Mouse (Mus musculus): ENCODE data around the gene Mef2d. TPM values are rescaled to one million over a fixed set of nuclear protein-coding genes. Genes with fewer than 3 reads are reported as not detected.

Gene Mef2d
- polyA plus RNA-seq, 1 experiment from 2014 or later: 23.8 TPM

GRCm38 (mm10) chr3:88216534-88217326, 74.6 kb downstream of the Mef2d start:
- no peak for ATAC-seq (replicated peaks; ENCODE audit: low FRiP score, low TSS enrichment, low read depth)
- H3K4me1 ChIP-seq (replicated peaks; ENCODE audit: control insufficient read depth, insufficient read depth, low read length): peaks cover 7% of the 10 kb centered on the region
- H3K36me3 ChIP-seq (ENCODE audit: control insufficient read depth, insufficient read depth, low read length): no peaks in the 10 kb centered on the region
- no peak for DNase-seq (ENCODE audit: low spot score)
- no peaks in the 10 kb centered on the region for H3K9me3 ChIP-seq (ENCODE audit: control insufficient read depth, low read length)
- 12% methylated on average over 7 of the region's 7 CpGs for WGBS
- H3K4me2 ChIP-seq (ENCODE audit: low read length): no peak overlapping the region
- peaks cover 87% of the 10 kb centered on the region for H3K27me3 ChIP-seq (replicated peaks; ENCODE audit: control insufficient read depth, insufficient read depth, low read length)
- no peak overlapping the region for H3K27ac ChIP-seq (ENCODE audit: low read depth)
- no peak overlapping the region for H3K9ac ChIP-seq (ENCODE audit: low read length)
- no peak overlapping the region for H3K4me3 ChIP-seq (ENCODE audit: low read depth, low read length)

GRCm38 (mm10) chr3:88217679-88218078, 75.5 kb downstream of the Mef2d start:
- no peaks in the 10 kb centered on the region for H3K9me3 ChIP-seq (ENCODE audit: control insufficient read depth, low read length)
- no peak overlapping the region for H3K27ac ChIP-seq (ENCODE audit: low read depth)
- no peaks in the 10 kb centered on the region for H3K36me3 ChIP-seq (ENCODE audit: control insufficient read depth, insufficient read depth, low read length)
- peaks cover 85% of the 10 kb centered on the region for H3K27me3 ChIP-seq (replicated peaks; ENCODE audit: control insufficient read depth, insufficient read depth, low read length)
- no peak overlapping the region for H3K4me3 ChIP-seq (ENCODE audit: low read depth, low read length)
- peaks cover 7% of the 10 kb centered on the region for H3K4me1 ChIP-seq (replicated peaks; ENCODE audit: control insufficient read depth, insufficient read depth, low read length)
- ATAC-seq (replicated peaks; ENCODE audit: low FRiP score, low TSS enrichment, low read depth) (no peak), DNase-seq (ENCODE audit: low spot score) (no peak)
- H3K9ac ChIP-seq (ENCODE audit: low read length): no peak overlapping the region
- 62% methylated on average over 1 of the region's 2 CpGs for WGBS
- H3K4me2 ChIP-seq (ENCODE audit: low read length): no peak overlapping the region

- no peak overlapping the region for H3K9ac ChIP-seq (ENCODE audit: low read length)
- peaks cover 5% of the 10 kb centered on the region for H3K4me1 ChIP-seq (replicated peaks; ENCODE audit: control insufficient read depth, insufficient read depth, low read length)
- WGBS: 27% methylated on average over 9 of the region's 9 CpGs
- DNase-seq (ENCODE audit: low spot score) (no peak), ATAC-seq (replicated peaks; ENCODE audit: low FRiP score, low TSS enrichment, low read depth) (no peak)
- no peak overlapping the region for H3K4me2 ChIP-seq (ENCODE audit: low read length)
- H3K9me3 ChIP-seq (ENCODE audit: control insufficient read depth, low read length): no peaks in the 10 kb centered on the region
- no peak overlapping the region for H3K27ac ChIP-seq (ENCODE audit: low read depth)
- peaks cover 68% of the 10 kb centered on the region for H3K27me3 ChIP-seq (replicated peaks; ENCODE audit: control insufficient read depth, insufficient read depth, low read length)
- no peak overlapping the region for H3K4me3 ChIP-seq (ENCODE audit: low read depth, low read length)
- no peaks in the 10 kb centered on the region for H3K36me3 ChIP-seq (ENCODE audit: control insufficient read depth, insufficient read depth, low read length)
These were observed 77.8 kb downstream of the Mef2d start for GRCm38 (mm10) chr3:88219940-88220339.

GRCm38 (mm10) chr3:88220842-88221241, 78.7 kb downstream of the Mef2d start:
- Histone ChIP-seq H3K9me3 (ENCODE audit: control insufficient read depth, low read length) (no peaks in the 10 kb centered on the region), H3K4me1 (replicated peaks; ENCODE audit: control insufficient read depth, insufficient read depth, low read length) (no peaks in the 10 kb centered on the region), H3K36me3 (ENCODE audit: control insufficient read depth, insufficient read depth, low read length) (no peaks in the 10 kb centered on the region), H3K27me3 (replicated peaks; ENCODE audit: control insufficient read depth, insufficient read depth, low read length) (peaks cover 61% of the 10 kb centered on the region), H3K4me3 (ENCODE audit: low read depth, low read length) (no peak overlapping the region), H3K27ac (ENCODE audit: low read depth) (no peak overlapping the region), H3K9ac (ENCODE audit: low read length) (no peak overlapping the region), H3K4me2 (ENCODE audit: low read length) (no peak overlapping the region)
- ATAC-seq (replicated peaks; ENCODE audit: low FRiP score, low TSS enrichment, low read depth): no peak
- peak; percentile 93 for DNase-seq (ENCODE audit: low spot score)
- under 1% methylated on average over 6 of the region's 6 CpGs for WGBS

Small RNA genes within 50 kb of the gene (microRNA-seq; reads per million reads assigned to microRNA genes)
- gene Gm25641 (not detected), gene Mir3093 (not detected), gene Mir9-1 (not detected)

Other genes with a start within 250 kb of the Mef2d start
- gene Hdgf, start 236.1 kb upstream of the Mef2d start, polyA plus RNA-seq (2014; fragmentation: Nextera tagmentation; extraction: Ambion mirVana): 167 and 246 TPM in 2 replicates
- 73.3 and 74.2 TPM in 2 replicates for gene Mrpl24, start 222.9 kb upstream of the Mef2d start, polyA plus RNA-seq (2014; fragmentation: Nextera tagmentation; extraction: Ambion mirVana)
- 32.8 and 35.9 TPM in 2 replicates for gene Isg20l2, start 212.1 kb upstream of the Mef2d start, polyA plus RNA-seq (2014; fragmentation: Nextera tagmentation; extraction: Ambion mirVana)
- 17.9 and 21.8 TPM in 2 replicates for gene Rrnad1, start 211.7 kb upstream of the Mef2d start, polyA plus RNA-seq (2014; fragmentation: Nextera tagmentation; extraction: Ambion mirVana)
- 9.7 and 14.4 TPM in 2 replicates for gene Crabp2, start 193.7 kb upstream of the Mef2d start, polyA plus RNA-seq (2014; fragmentation: Nextera tagmentation; extraction: Ambion mirVana)
- 11.9 and 13.4 TPM in 2 replicates for gene Nes, start 171.3 kb upstream of the Mef2d start, polyA plus RNA-seq (2014; fragmentation: Nextera tagmentation; extraction: Ambion mirVana)
- 0.26 and 0.73 TPM in 2 replicates for gene Bcan, start 142.1 kb upstream of the Mef2d start, polyA plus RNA-seq (2014; fragmentation: Nextera tagmentation; extraction: Ambion mirVana)
- gene Hapln2, start 114.8 kb upstream of the Mef2d start, polyA plus RNA-seq (2014; fragmentation: Nextera tagmentation; extraction: Ambion mirVana): 0.13 TPM in 1 of 2 replicates, not detected in the other
- 41.1 and 45.5 TPM in 2 replicates for gene Gpatch4, start 99.3 kb upstream of the Mef2d start, polyA plus RNA-seq (2014; fragmentation: Nextera tagmentation; extraction: Ambion mirVana)
- 169 and 170 TPM in 2 replicates for gene Naxe, start 83.9 kb upstream of the Mef2d start, polyA plus RNA-seq (2014; fragmentation: Nextera tagmentation; extraction: Ambion mirVana)
- gene Ttc24, start 64.1 kb upstream of the Mef2d start, polyA plus RNA-seq (2014; fragmentation: Nextera tagmentation; extraction: Ambion mirVana): not detected in 2 replicates
- gene Iqgap3, start 60.4 kb upstream of the Mef2d start, polyA plus RNA-seq (2014; fragmentation: Nextera tagmentation; extraction: Ambion mirVana): 23.8 and 24.0 TPM in 2 replicates
- gene Rhbg, start 112.3 kb downstream of the Mef2d start, polyA plus RNA-seq (2014; fragmentation: Nextera tagmentation; extraction: Ambion mirVana): 0.26 TPM in 1 of 2 replicates, not detected in the other
- 0.28 and 0.89 TPM in 2 replicates for gene Gm38392, start 144.8 kb downstream of the Mef2d start, polyA plus RNA-seq (2014; fragmentation: Nextera tagmentation; extraction: Ambion mirVana)
- gene Tsacc, start 154.6 kb downstream of the Mef2d start, polyA plus RNA-seq (2014; fragmentation: Nextera tagmentation; extraction: Ambion mirVana): 13.3 TPM in 2 replicates
- 566 and 608 TPM in 2 replicates for gene Cct3, start 154.7 kb downstream of the Mef2d start, polyA plus RNA-seq (2014; fragmentation: Nextera tagmentation; extraction: Ambion mirVana)
- 140 and 161 TPM in 2 replicates for gene Glmp, start 182.7 kb downstream of the Mef2d start, polyA plus RNA-seq (2014; fragmentation: Nextera tagmentation; extraction: Ambion mirVana)
- gene Tmem79, start 193.8 kb downstream of the Mef2d start, polyA plus RNA-seq (2014; fragmentation: Nextera tagmentation; extraction: Ambion mirVana): 17.1 and 17.3 TPM in 2 replicates
- gene Smg5, start 193.9 kb downstream of the Mef2d start, polyA plus RNA-seq (2014; fragmentation: Nextera tagmentation; extraction: Ambion mirVana): 39.4 and 40.1 TPM in 2 replicates
- gene Paqr6, start 222.2 kb downstream of the Mef2d start, polyA plus RNA-seq (2014; fragmentation: Nextera tagmentation; extraction: Ambion mirVana): 1.5 and 2.4 TPM in 2 replicates
- gene Bglap3, start 230.4 kb downstream of the Mef2d start, polyA plus RNA-seq (2014; fragmentation: Nextera tagmentation; extraction: Ambion mirVana): 0.28 and 0.30 TPM in 2 replicates
- gene Bglap2, start 236.3 kb downstream of the Mef2d start, polyA plus RNA-seq (2014; fragmentation: Nextera tagmentation; extraction: Ambion mirVana): not detected in 2 replicates
- 0.64 TPM in 1 of 2 replicates, not detected in the other for gene Bglap, start 242.1 kb downstream of the Mef2d start, polyA plus RNA-seq (2014; fragmentation: Nextera tagmentation; extraction: Ambion mirVana)